In genomic region chr13:3541159-3541782, GRCm38 (mm10) we compare ENCODE assay signal across 10 mouse cellular contexts. TPM values are rescaled to one million over a fixed set of nuclear protein-coding genes. Genes with fewer than 3 reads are reported as not detected.
DNase-seq lines count a peak whose midpoint lies in the region; ATAC-seq lines count a peak whose summit lies in the region.
"Had no signal": no experiment of that assay in that cellular context is flagged by ENCODE, and none has a peak within 500 bp of the region (broad histone marks: within the 10 kb centered on the region; RNA-seq: fewer than 3 reads in every experiment).

No protein-coding gene starts in this region.

- WGBS in heart, embryonic 14.5 days: 85% methylated on average over 2 of the region's 2 CpGs
- WGBS in hindbrain, embryonic 13.5 days: 63% methylated on average over 2 of the region's 2 CpGs
- 66% methylated on average over 2 of the region's 2 CpGs for WGBS in midbrain, embryonic 12.5 days

- DNase-seq in heart, postnatal 14 days: no peak
- DNase-seq in Muller cell, postnatal 12 days (ENCODE audit: inconsistent ontology term): peak; percentile 41
- DNase-seq in layer of hippocampus, adult 11-12 months (ENCODE audit: low spot score): no peak
- DNase-seq in kidney, postnatal 25 days: no peak
- DNase-seq in cerebellum, postnatal 36 days: no peak
- DNase-seq: gastrocnemius, postnatal 36 days; right cerebral cortex, adult 18-20 months had no signal

- intact Hi-C loops in heart, postnatal 14 days (cut with DNase I): no loop called here

- H3K9ac ChIP-seq in heart, embryonic 14.5 days (ENCODE audit: low read length): 0 out of 2 replicates have a peak overlapping the region, but pooled peaks have one; percentile 12
- H3K9ac ChIP-seq in hindbrain, embryonic 13.5 days: no peak overlapping the region
- H3K9ac ChIP-seq in midbrain, embryonic 12.5 days (replicated peaks): no peak overlapping the region

- H3K27ac ChIP-seq in heart, embryonic 14.5 days (replicated peaks in 1 of 2; ENCODE audit: control insufficient read depth in 1 of 2, insufficient read depth in 1 of 2, low read depth in 2 of 2, low read length in 2 of 2): no peak overlapping the region
- H3K27ac ChIP-seq in hindbrain, embryonic 13.5 days: peak overlapping the region; percentile 40; the same call in 1 of the 2 replicates
- H3K27ac ChIP-seq in midbrain, embryonic 12.5 days (replicated peaks): peak overlapping the region; percentile 52

- no peak for ATAC-seq in heart, embryonic 14.5 days (ENCODE audit: insufficient number of reproducible peaks, insufficient read depth, low FRiP score, low read depth)
- ATAC-seq in hindbrain, embryonic 13.5 days (ENCODE audit: low FRiP score): no peak
- no peak for ATAC-seq in midbrain, embryonic 12.5 days (ENCODE audit: low FRiP score, low read depth)

- peaks cover 8 to 46% of the 10 kb centered on the region in 2 experiments for H3K4me1 ChIP-seq in heart, embryonic 14.5 days (ENCODE audit: control insufficient read depth in 2 of 2, insufficient read depth in 2 of 2, low read length in 2 of 2)
- peaks cover 62% of the 10 kb centered on the region for H3K4me1 ChIP-seq in hindbrain, embryonic 13.5 days (replicated peaks)
- H3K4me1 ChIP-seq in midbrain, embryonic 12.5 days: peaks cover 27% of the 10 kb centered on the region

- no peak overlapping the region for H3K4me3 ChIP-seq in heart, embryonic 14.5 days (ENCODE audit: control insufficient read depth in 1 of 2, insufficient read depth in 1 of 2, low read depth in 1 of 2, low read length in 2 of 2)
- H3K4me3 ChIP-seq in hindbrain, embryonic 13.5 days: no peak overlapping the region; the same call in 1 of the 2 replicates
- peak overlapping the region; percentile 4; the same call in 1 of the 2 replicates for H3K4me3 ChIP-seq in midbrain, embryonic 12.5 days

- peaks cover 8% of the 10 kb centered on the region; the same call in 1 of the 2 replicates for H3K36me3 ChIP-seq in heart, embryonic 14.5 days (ENCODE audit: control insufficient read depth, insufficient read depth, low read length)
- H3K36me3 ChIP-seq in hindbrain, embryonic 13.5 days: no peaks in the 10 kb centered on the region
- H3K36me3 ChIP-seq in midbrain, embryonic 12.5 days: no peaks in the 10 kb centered on the region

- no peaks in the 10 kb centered on the region for H3K27me3 ChIP-seq in heart, embryonic 14.5 days (ENCODE audit: control insufficient read depth, insufficient read depth, low read length)
- no peaks in the 10 kb centered on the region for H3K27me3 ChIP-seq in hindbrain, embryonic 13.5 days
- no peaks in the 10 kb centered on the region for H3K27me3 ChIP-seq in midbrain, embryonic 12.5 days

- H3K9me3 ChIP-seq in heart, embryonic 14.5 days (ENCODE audit: control insufficient read depth, low read length): no peaks in the 10 kb centered on the region
- no peaks in the 10 kb centered on the region for H3K9me3 ChIP-seq in hindbrain, embryonic 13.5 days
- H3K9me3 ChIP-seq in midbrain, embryonic 12.5 days: no peaks in the 10 kb centered on the region

- H3K4me2 ChIP-seq in heart, embryonic 14.5 days (ENCODE audit: low read length): peak overlapping the region; percentile 91
- peak overlapping the region; percentile 85 for H3K4me2 ChIP-seq in hindbrain, embryonic 13.5 days
- peak overlapping the region; percentile 75 for H3K4me2 ChIP-seq in midbrain, embryonic 12.5 days (replicated peaks)

RNA-seq across cellular contexts. Expression of gene Gdi2, which starts 3.4 kb away (rescaled TPM):
- polyA plus RNA-seq in heart, embryonic 14.5 days (2014; fragmentation: Nextera tagmentation; extraction: Ambion mirVana): 339 and 361 TPM in 2 replicates
- 100 to 1,000 TPM; 249 to 250 TPM for total RNA-seq in heart, postnatal 14 days (2021)
- 443 and 449 TPM in 2 replicates for polyA plus RNA-seq in hindbrain, embryonic 13.5 days (2015; fragmentation: Nextera tagmentation; extraction: Ambion mirVana)
- polyA plus RNA-seq in midbrain, embryonic 12.5 days (2016; fragmentation: Nextera tagmentation; extraction: Ambion mirVana): 416 and 429 TPM in 2 replicates

Comparison
In these comparisons a context has a peak if more than half of its experiments do, and no peak if none do; other contexts are left out.
1. H3K27ac ChIP-seq: peak in hindbrain, embryonic 13.5 days (single experiment) and midbrain, embryonic 12.5 days (single experiment); none in heart, embryonic 14.5 days (0 of 2).
2. Peak in every context shown above with its lines, with median percentiles within 50 percentile points of each other: H3K4me2 ChIP-seq.